Mouse (Mus musculus) kidney, postnatal 0 days (tissue): ENCODE results near the gene Agtpbp1. TPM values are rescaled to one million over a fixed set of nuclear protein-coding genes. Genes with fewer than 3 reads are reported as not detected.

Experiments used
- ATAC-seq: fragments of 200-750 bp; cut with Nextera tagmentation; replicated peaks from 2 replicates; pipeline ENCODE4 v1.8.0; 2017; ENCODE audit warnings: low read depth, moderate number of reproducible peaks, moderate TSS enrichment, moderate library complexity; ENCODE audit not compliant: low FRiP score
- DNase-seq: peaks from one replicate; pipeline ENCODE4 v3.0.0-alpha.2; 2016; ENCODE audit warnings: low spot score
- H3K27ac ChIP-seq: fragments of 300-500 bp; sonication (generic); 2 replicates; pipeline ENCODE4 v1.5.1; 2014; ENCODE audit warnings: mild to moderate bottlenecking
- H3K27me3 ChIP-seq: fragments of 300-500 bp; sonication (generic); 2 replicates; pipeline ENCODE4 v1.6.1; 2014; ENCODE audit warnings: low read length, mixed read lengths; ENCODE audit not compliant: insufficient read depth
- H3K36me3 ChIP-seq: fragments of 300-500 bp; sonication (generic); 2 replicates; pipeline ENCODE4 v1.6.1; 2014; ENCODE audit warnings: low read length, mixed read lengths; ENCODE audit not compliant: insufficient read depth
- H3K4me1 ChIP-seq: fragments of 300-500 bp; sonication (generic); replicated peaks from 2 replicates; pipeline ENCODE4 v1.6.1; 2014; ENCODE audit warnings: antibody characterized with exemption, low read length, mixed read lengths; ENCODE audit not compliant: insufficient read depth
- H3K4me2 ChIP-seq: fragments of 300-500 bp; sonication (generic); 2 replicates; pipeline ENCODE4 v1.6.1; 2014; ENCODE audit warnings: mild to moderate bottlenecking, low read length, moderate library complexity, mixed read lengths
- H3K4me3 ChIP-seq: fragments of 300-500 bp; sonication (generic); replicated peaks from 2 replicates; pipeline ENCODE4 v1.5.1; 2014; ENCODE audit warnings: low read depth, low read length
- H3K9ac ChIP-seq: fragments of 300-500 bp; sonication (generic); 2 replicates; pipeline ENCODE4 v1.6.1; 2014; ENCODE audit warnings: low read depth, low read length
- H3K9me3 ChIP-seq: fragments of 300-500 bp; sonication (generic); replicated peaks from 2 replicates; pipeline ENCODE4 v1.6.1; 2016; ENCODE audit warnings: low read length, inconsistent platforms, mixed read lengths
- CTCF ChIP-seq: IDR thresholded peaks from 2 replicates; pipeline ENCODE4 v1.5.1; 2016; ENCODE audit warnings: antibody characterized with exemption, low read depth, mild to moderate bottlenecking, moderate library complexity
- WGBS: fragments of 180-500 bp; shearing (Covaris S2); extraction: QIAGEN DNeasy Blood & Tissue Kit; methylation state at CpG from one replicate; pipeline ENCODE4 v1.1.7; 2014; 5-methylcytosine and 5-hydroxymethylcytosine counted together
- polyA plus RNA-seq: library from polyadenylated mRNA; unstranded; fragments of >200 nt; fragmentation: Nextera tagmentation; extraction: Ambion mirVana; gene quantifications from 2 replicates; pipeline ENCODE4 v1.2.1, GENCODE M21; 2015

The Agtpbp1 gene
- polyA plus RNA-seq, 1 experiment from 2014 or later = 10.1 TPM

DNA sequence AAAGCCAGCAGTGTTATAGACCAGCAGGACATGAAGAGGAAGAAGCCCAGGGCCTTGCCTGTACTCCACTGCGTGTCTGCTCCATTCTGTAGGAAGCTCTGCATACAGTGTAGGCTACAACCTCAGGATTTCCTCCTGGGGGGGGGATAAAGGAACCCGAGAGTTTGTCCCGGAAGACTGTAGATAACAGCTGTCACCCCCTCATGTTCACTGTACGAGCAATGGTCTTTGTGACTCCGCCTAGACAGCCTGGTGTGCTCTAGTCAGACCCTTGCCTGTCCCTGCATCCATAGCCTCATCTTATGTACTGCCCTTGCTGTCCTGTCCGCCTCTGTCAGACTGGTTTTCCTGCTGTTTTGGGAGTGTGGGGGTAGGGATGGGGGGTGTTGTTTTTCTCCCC lies 33.4 kb upstream of the Agtpbp1 start:
- Histone ChIP-seq H3K9me3 (no peaks in the 10 kb centered on the region), H3K4me2 (no peak overlapping the region), H3K27me3 (no peaks in the 10 kb centered on the region), H3K36me3 (peaks cover 30% of the 10 kb centered on the region), H3K9ac (no peak overlapping the region), H3K4me3 (no peak overlapping the region), H3K27ac (no peak overlapping the region), H3K4me1 (no peaks in the 10 kb centered on the region)
- no peak for ATAC-seq
- TF ChIP-seq CTCF = no peak
- no peak for DNase-seq
- 77% methylated on average over 6 of the region's 6 CpGs for WGBS

DNA sequence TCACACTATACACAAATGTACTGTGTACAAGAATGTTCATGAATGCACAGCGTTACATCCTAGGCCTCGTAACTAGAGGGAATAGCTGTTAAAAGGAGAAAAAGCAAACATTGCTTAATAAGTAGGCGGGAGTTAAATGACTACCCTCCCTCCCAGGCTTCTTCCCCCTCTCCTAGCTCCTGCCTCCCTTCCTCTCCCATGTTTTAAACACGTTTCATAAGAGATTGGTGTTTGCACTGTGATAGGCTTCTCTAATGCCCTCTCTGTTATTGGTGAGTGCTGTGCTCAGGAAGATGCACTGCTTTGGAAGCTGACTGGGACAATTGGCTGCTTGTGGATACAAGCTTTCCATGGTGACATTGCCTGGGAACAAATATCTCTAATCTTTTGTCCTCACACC lies 30.5 kb upstream of the Agtpbp1 start:
- H3K9me3 ChIP-seq = no peaks in the 10 kb centered on the region
- DNase-seq (no peak), ATAC-seq (no peak)
- no peak overlapping the region for H3K9ac ChIP-seq
- H3K4me2 ChIP-seq = no peak overlapping the region
- H3K27me3 ChIP-seq = no peaks in the 10 kb centered on the region
- no peak overlapping the region for H3K4me3 ChIP-seq
- H3K36me3 ChIP-seq = peaks cover 23% of the 10 kb centered on the region
- 78% methylated on average over 4 of the region's 4 CpGs for WGBS
- H3K4me1 ChIP-seq = no peaks in the 10 kb centered on the region
- no peak overlapping the region for H3K27ac ChIP-seq
- no peak for TF ChIP-seq CTCF

DNA sequence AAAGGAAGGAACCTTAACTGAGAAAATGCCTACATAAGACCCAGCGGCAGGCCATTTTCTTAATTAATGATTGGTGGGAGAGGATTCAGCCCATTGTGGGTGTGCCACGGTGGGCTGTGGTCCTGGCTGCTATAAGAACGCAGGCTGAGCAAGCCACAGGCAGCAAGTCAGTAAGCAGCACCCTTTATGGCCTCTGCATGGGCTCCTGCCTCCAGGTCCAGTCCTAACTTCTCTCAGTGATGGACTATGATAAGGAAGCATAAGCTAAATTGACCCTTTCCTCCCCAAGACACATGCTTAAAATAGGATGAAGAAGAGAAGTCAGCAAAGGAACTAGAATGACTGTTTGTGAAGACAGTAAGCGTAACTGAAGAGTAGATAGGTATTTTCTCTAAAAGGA lies 30.1 kb upstream of the Agtpbp1 start:
- Histone ChIP-seq H3K27me3 (no peaks in the 10 kb centered on the region), H3K27ac (no peak overlapping the region), H3K4me1 (no peaks in the 10 kb centered on the region), H3K36me3 (peaks cover 23% of the 10 kb centered on the region), H3K9ac (no peak overlapping the region), H3K4me3 (no peak overlapping the region), H3K4me2 (no peak overlapping the region), H3K9me3 (no peaks in the 10 kb centered on the region)
- WGBS = 90% methylated on average over 4 of the region's 4 CpGs
- ATAC-seq = no peak
- TF ChIP-seq CTCF = no peak
- no peak for DNase-seq

DNA sequence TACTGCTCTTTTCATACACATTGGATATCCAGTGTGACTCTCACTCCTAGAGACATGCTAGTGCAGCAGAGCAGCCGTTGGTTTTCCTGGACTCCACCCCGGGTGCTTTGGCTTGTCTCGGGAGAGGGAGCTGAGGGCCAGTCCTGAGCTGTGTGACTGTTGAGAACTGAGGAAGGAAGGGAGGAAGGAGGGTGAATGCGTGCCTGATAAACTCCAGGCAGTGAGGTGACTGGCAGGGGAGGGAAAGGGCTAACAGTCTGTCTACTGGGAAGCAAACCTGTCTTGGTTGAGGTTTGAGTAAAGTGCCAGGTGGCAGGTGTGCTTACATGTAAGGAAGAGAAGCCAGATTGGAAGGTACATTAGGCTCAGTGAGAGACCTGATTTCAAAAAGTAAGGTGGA lies 28.8 kb upstream of the Agtpbp1 start:
- H3K9ac ChIP-seq = no peak overlapping the region
- no peak for TF ChIP-seq CTCF
- no peak overlapping the region for H3K4me2 ChIP-seq
- no peaks in the 10 kb centered on the region for H3K4me1 ChIP-seq
- no peak overlapping the region for H3K4me3 ChIP-seq
- 81% methylated on average over 4 of the region's 4 CpGs for WGBS
- ATAC-seq = no peak
- H3K36me3 ChIP-seq = peaks cover 29% of the 10 kb centered on the region
- no peak for DNase-seq
- H3K27ac ChIP-seq = no peak overlapping the region
- no peaks in the 10 kb centered on the region for H3K9me3 ChIP-seq
- H3K27me3 ChIP-seq = no peaks in the 10 kb centered on the region

DNA sequence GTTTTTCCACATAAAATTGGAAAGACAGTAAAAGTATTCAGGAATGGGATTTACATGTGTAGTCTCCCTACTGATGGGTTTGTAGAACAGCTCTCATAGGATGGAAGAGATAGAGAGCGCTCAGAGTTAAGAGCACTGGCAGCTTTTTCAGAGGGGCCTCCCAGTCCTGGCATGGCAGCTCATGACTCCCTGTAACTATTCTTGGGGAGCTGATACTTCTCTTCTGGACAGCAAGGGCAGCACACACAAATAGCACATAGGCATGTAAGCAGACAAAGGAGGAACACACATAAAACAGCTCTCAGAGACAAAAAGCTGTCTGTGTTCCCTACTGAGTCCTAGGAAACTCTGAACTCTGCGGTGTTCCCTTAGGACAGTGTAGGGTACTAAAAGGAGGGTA lies 25.4 kb upstream of the Agtpbp1 start:
- Histone ChIP-seq H3K4me2 (no peak overlapping the region), H3K36me3 (peaks cover 42% of the 10 kb centered on the region), H3K9me3 (no peaks in the 10 kb centered on the region), H3K27me3 (no peaks in the 10 kb centered on the region), H3K27ac (no peak overlapping the region), H3K4me3 (no peak overlapping the region), H3K9ac (no peak overlapping the region), H3K4me1 (no peaks in the 10 kb centered on the region)
- no peak for TF ChIP-seq CTCF
- WGBS = 97% methylated on average over 2 of the region's 2 CpGs
- ATAC-seq = no peak
- DNase-seq = no peak

DNA sequence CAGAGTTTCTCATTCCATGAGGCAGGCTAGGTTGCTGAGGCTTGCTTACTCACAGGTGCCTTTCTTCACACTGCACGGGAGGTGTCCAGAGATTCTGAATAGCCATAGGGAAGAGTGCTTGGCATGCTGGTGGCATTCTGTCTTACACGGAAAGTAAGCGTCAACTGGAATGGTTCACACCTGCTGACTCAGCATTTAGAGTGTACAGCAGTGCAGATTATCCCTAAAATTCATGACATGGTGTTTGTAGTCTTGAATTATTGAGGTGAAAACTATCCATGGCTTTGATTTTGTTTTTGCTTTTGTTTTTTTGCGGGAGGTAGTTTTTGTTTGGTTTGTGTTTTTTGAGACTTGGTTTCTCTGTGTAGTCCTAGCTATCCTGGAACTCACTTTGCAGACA lies 24.9 kb upstream of the Agtpbp1 start:
- TF ChIP-seq CTCF = no peak
- WGBS = 87% methylated on average over 4 of the region's 4 CpGs
- Histone ChIP-seq H3K4me3 (no peak overlapping the region), H3K9ac (no peak overlapping the region), H3K9me3 (no peaks in the 10 kb centered on the region), H3K27me3 (no peaks in the 10 kb centered on the region), H3K27ac (no peak overlapping the region), H3K4me2 (no peak overlapping the region), H3K36me3 (peaks cover 44% of the 10 kb centered on the region), H3K4me1 (no peaks in the 10 kb centered on the region)
- ATAC-seq (no peak), DNase-seq (no peak)

DNA sequence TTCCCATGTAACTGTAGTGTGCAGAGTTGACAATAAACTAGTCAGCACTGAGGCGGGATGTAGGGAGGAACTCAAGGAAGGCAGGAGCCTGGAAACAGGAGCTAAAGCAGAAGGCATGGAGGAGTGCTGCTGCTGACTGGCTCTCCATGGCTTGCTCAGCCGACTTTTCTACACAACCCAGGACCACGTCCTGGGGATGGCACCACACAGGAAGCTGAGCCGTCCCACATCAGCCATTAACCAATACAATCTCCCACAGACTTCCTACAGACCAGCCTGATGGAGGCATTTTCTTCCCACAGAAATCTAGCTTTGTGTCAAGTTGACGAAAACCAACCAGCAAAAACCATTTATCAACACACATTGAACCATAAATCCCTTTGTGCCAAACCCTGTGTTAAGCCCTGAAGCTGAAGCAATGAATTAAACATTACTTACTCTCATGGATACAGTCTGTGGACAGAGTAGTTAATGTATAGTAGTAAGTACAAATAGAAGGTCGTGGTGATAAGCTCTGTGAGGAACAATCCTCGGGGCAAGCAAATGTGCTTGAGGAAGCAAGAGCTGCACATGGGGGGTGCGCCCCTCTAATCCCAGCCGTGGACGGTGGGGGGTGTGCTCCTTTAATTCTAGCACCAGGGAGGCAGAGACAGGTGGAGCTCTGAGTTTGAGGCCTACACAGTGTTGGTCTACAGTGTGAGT lies 20.3 kb upstream of the Agtpbp1 start:
- ATAC-seq (no peak), DNase-seq (no peak)
- WGBS = 73% methylated on average over 10 of the region's 10 CpGs
- no peaks in the 10 kb centered on the region for H3K27me3 ChIP-seq
- TF ChIP-seq CTCF = no peak
- H3K27ac ChIP-seq = no peak overlapping the region
- H3K9me3 ChIP-seq = no peaks in the 10 kb centered on the region
- no peaks in the 10 kb centered on the region for H3K4me1 ChIP-seq
- no peak overlapping the region for H3K4me3 ChIP-seq
- H3K9ac ChIP-seq = no peak overlapping the region
- no peak overlapping the region for H3K4me2 ChIP-seq
- H3K36me3 ChIP-seq = peaks cover 56% of the 10 kb centered on the region
